Mouse (Mus musculus): ENCODE results near the gene Col2a1. TPM values are rescaled to one million over a fixed set of nuclear protein-coding genes. Genes with fewer than 3 reads are reported as not detected.

Gene Col2a1
- polyA plus RNA-seq (2015; fragmentation: Illumina TruSeq; extraction: RNeasy Lipid Tissue Mini Kit (QIAGEN cat#74804); ENCODE audit: insufficient read depth, low replicate concordance) = not detected

GRCm38 (mm10) chr15:98003822-98004739 is at the start of gene Col2a1:
Gene Col2a1, minus strand, starts transcription at chr15:98004695.

GRCm38 (mm10) chr15:97963989-97964835 is 40.3 kb downstream of the Col2a1 start, which contains the start of gene Tmem106c:
Gene Tmem106c, plus strand, starts transcription at chr15:97964200.

Other genes starting within 250 kb of the Col2a1 start
- 5.5 TPM for gene Rapgef3, start 236.7 kb downstream of the Col2a1 start, polyA plus RNA-seq (2015; fragmentation: Illumina TruSeq; extraction: RNeasy Lipid Tissue Mini Kit (QIAGEN cat#74804); ENCODE audit: insufficient read depth, low replicate concordance)
- gene Slc48a1, start 226.2 kb downstream of the Col2a1 start, polyA plus RNA-seq (2015; fragmentation: Illumina TruSeq; extraction: RNeasy Lipid Tissue Mini Kit (QIAGEN cat#74804); ENCODE audit: insufficient read depth, low replicate concordance) = 89.6 TPM
- 51.7 TPM for gene Hdac7, start 160.2 kb downstream of the Col2a1 start, polyA plus RNA-seq (2015; fragmentation: Illumina TruSeq; extraction: RNeasy Lipid Tissue Mini Kit (QIAGEN cat#74804); ENCODE audit: insufficient read depth, low replicate concordance)
- 1.2 TPM for gene Vdr, start 94.1 kb downstream of the Col2a1 start, polyA plus RNA-seq (2015; fragmentation: Illumina TruSeq; extraction: RNeasy Lipid Tissue Mini Kit (QIAGEN cat#74804); ENCODE audit: insufficient read depth, low replicate concordance)
- gene Tmem106c, start 40.5 kb downstream of the Col2a1 start, polyA plus RNA-seq (2015; fragmentation: Illumina TruSeq; extraction: RNeasy Lipid Tissue Mini Kit (QIAGEN cat#74804); ENCODE audit: insufficient read depth, low replicate concordance) = 23.4 TPM
- gene Pfkm, start 87.9 kb upstream of the Col2a1 start, polyA plus RNA-seq (2015; fragmentation: Illumina TruSeq; extraction: RNeasy Lipid Tissue Mini Kit (QIAGEN cat#74804); ENCODE audit: insufficient read depth, low replicate concordance) = 5.4 TPM
- gene Senp1, start 89.0 kb upstream of the Col2a1 start, polyA plus RNA-seq (2015; fragmentation: Illumina TruSeq; extraction: RNeasy Lipid Tissue Mini Kit (QIAGEN cat#74804); ENCODE audit: insufficient read depth, low replicate concordance) = 55.0 TPM
- 25.2 TPM for gene Asb8, start 160.9 kb upstream of the Col2a1 start, polyA plus RNA-seq (2015; fragmentation: Illumina TruSeq; extraction: RNeasy Lipid Tissue Mini Kit (QIAGEN cat#74804); ENCODE audit: insufficient read depth, low replicate concordance)
- 0.39 TPM for gene Ccdc184, start 162.5 kb upstream of the Col2a1 start, polyA plus RNA-seq (2015; fragmentation: Illumina TruSeq; extraction: RNeasy Lipid Tissue Mini Kit (QIAGEN cat#74804); ENCODE audit: insufficient read depth, low replicate concordance)
- gene Olfr288, start 190.8 kb upstream of the Col2a1 start, polyA plus RNA-seq (2015; fragmentation: Illumina TruSeq; extraction: RNeasy Lipid Tissue Mini Kit (QIAGEN cat#74804); ENCODE audit: insufficient read depth, low replicate concordance) = not detected
- not detected for gene Gm44579, start 216.3 kb upstream of the Col2a1 start, polyA plus RNA-seq (2015; fragmentation: Illumina TruSeq; extraction: RNeasy Lipid Tissue Mini Kit (QIAGEN cat#74804); ENCODE audit: insufficient read depth, low replicate concordance)
- gene Olfr287, start 216.4 kb upstream of the Col2a1 start, polyA plus RNA-seq (2015; fragmentation: Illumina TruSeq; extraction: RNeasy Lipid Tissue Mini Kit (QIAGEN cat#74804); ENCODE audit: insufficient read depth, low replicate concordance) = not detected
- gene Olfr286, start 229.8 kb upstream of the Col2a1 start, polyA plus RNA-seq (2015; fragmentation: Illumina TruSeq; extraction: RNeasy Lipid Tissue Mini Kit (QIAGEN cat#74804); ENCODE audit: insufficient read depth, low replicate concordance) = not detected

Data from spleen, adult 10 weeks (tissue).